Mouse (Mus musculus) midbrain, embryonic 14.5 days (tissue): ENCODE measurements around the gene Ptger2. TPM values are rescaled to one million over a fixed set of nuclear protein-coding genes. Genes with fewer than 3 reads are reported as not detected.

ENCODE experiments used
- ATAC-seq: fragments of 200-750 bp; cut with Nextera tagmentation; 2 replicates; pipeline ENCODE4 v1.8.0; 2017; ENCODE audit warnings: moderate number of reproducible peaks, moderate library complexity; ENCODE audit not compliant: low FRiP score, low TSS enrichment
- DNase-seq: peaks from one replicate; pipeline ENCODE4 v3.0.0-alpha.2; 2015
- H3K27ac ChIP-seq: fragments of 300-500 bp; sonication (generic); replicated peaks from 2 replicates; pipeline ENCODE4 v1.5.1; 2014; ENCODE audit warnings: mild to moderate bottlenecking, low read depth, low read length, moderate library complexity
- H3K27me3 ChIP-seq: fragments of 300-500 bp; sonication (generic); 2 replicates; pipeline ENCODE4 v1.6.1; 2014; ENCODE audit warnings: low read length, control low read depth, mixed read lengths; ENCODE audit not compliant: control insufficient read depth, insufficient read depth
- H3K36me3 ChIP-seq: fragments of 300-500 bp; sonication (generic); 2 replicates; pipeline ENCODE4 v1.6.1; 2014; ENCODE audit warnings: low read length, control low read depth; ENCODE audit not compliant: control insufficient read depth, insufficient read depth
- H3K4me1 ChIP-seq: fragments of 300-500 bp; sonication (generic); 2 replicates; pipeline ENCODE4 v1.6.1; 2014; ENCODE audit warnings: mild to moderate bottlenecking, antibody characterized with exemption, low read length, control low read depth; ENCODE audit not compliant: control insufficient read depth, insufficient read depth
- H3K4me2 ChIP-seq: fragments of 300-500 bp; sonication (generic); 2 replicates; pipeline ENCODE4 v1.6.1; 2014; ENCODE audit warnings: mild to moderate bottlenecking, low read length, moderate library complexity
- H3K4me3 ChIP-seq: fragments of 300-500 bp; sonication (generic); replicated peaks from 2 replicates; pipeline ENCODE4 v1.5.1; 2014; ENCODE audit warnings: low read depth, low read length
- H3K9ac ChIP-seq: fragments of 300-500 bp; sonication (generic); replicated peaks from 2 replicates; pipeline ENCODE4 v1.6.1; 2014; ENCODE audit warnings: mild to moderate bottlenecking, low read length, moderate library complexity
- H3K9me3 ChIP-seq: fragments of 300-500 bp; sonication (generic); 2 replicates; pipeline ENCODE4 v1.6.1; 2016; ENCODE audit warnings: low read length, control low read depth, mixed read lengths; ENCODE audit not compliant: control insufficient read depth
- WGBS: fragments of 180-500 bp; shearing (Covaris S2); extraction: QIAGEN DNeasy Blood & Tissue Kit; methylation state at CpG from one replicate; pipeline ENCODE4 v1.1.7; 2014; 5-methylcytosine and 5-hydroxymethylcytosine counted together
- polyA plus RNA-seq: library from polyadenylated mRNA; unstranded; fragments of >200 nt; fragmentation: Nextera tagmentation; extraction: Ambion mirVana; gene quantifications from 2 replicates; pipeline ENCODE4 v1.2.1, GENCODE M21; 2014

Gene Ptger2
- polyA plus RNA-seq, 1 experiment from 2014 or later: 0.78 TPM

DNA sequence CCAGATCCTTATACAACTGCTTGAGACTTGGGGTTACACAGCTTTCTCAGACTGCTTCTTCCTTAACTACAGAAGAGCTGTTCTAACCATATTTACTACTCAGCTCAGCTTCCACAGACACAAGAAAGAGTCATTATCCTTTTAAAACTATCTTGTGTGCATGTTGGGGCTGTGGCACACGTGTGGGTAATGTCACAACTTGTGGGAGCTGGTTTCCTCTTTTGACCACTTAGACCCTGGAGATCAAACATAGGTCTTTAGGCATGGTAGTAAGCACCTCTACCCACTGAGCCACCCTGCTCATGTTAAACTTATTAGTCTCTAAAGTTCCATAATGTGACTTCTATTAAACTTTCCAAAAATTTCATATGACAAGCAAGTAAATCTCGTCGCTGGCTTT lies 33.6 kb downstream of the Ptger2 start:
- Histone ChIP-seq H3K27me3 (no peaks in the 10 kb centered on the region), H3K4me2 (no peak overlapping the region), H3K27ac (no peak overlapping the region), H3K4me1 (no peaks in the 10 kb centered on the region), H3K9ac (no peak overlapping the region), H3K36me3 (no peaks in the 10 kb centered on the region), H3K4me3 (no peak overlapping the region), H3K9me3 (no peaks in the 10 kb centered on the region)
- DNase-seq: no peak
- 93% methylated on average over 3 of the region's 3 CpGs for WGBS
- ATAC-seq: no peak

DNA sequence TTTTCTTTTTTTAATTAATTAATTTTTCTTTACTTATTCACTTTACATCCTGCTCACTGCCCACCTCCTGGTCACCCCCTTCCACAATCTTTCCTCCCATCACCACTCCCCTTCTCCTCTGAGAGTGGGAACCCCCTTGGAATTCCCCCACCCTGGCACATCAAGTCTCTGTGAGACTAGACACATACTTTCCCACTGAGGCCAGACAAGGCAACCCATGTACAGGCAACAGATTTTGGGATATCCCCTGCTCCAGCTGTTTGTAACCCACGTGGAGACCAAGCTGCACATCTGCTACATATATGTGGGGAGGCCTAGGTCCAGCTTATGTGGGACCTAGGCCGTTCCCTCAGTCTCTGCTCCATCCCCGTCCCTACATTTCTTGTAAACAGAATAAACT lies 46.3 kb downstream of the Ptger2 start:
- no peaks in the 10 kb centered on the region for H3K27me3 ChIP-seq
- WGBS: 85% methylated on average over 3 of the region's 3 CpGs
- H3K9me3 ChIP-seq: no peaks in the 10 kb centered on the region
- no peak overlapping the region for H3K4me3 ChIP-seq
- H3K36me3 ChIP-seq: no peaks in the 10 kb centered on the region
- H3K4me1 ChIP-seq: no peaks in the 10 kb centered on the region
- no peak overlapping the region for H3K9ac ChIP-seq
- DNase-seq (no peak), ATAC-seq (no peak)
- no peak overlapping the region for H3K4me2 ChIP-seq
- no peak overlapping the region for H3K27ac ChIP-seq

GRCm38 (mm10) chr14:45036579-45036978 lies 48.6 kb downstream of the Ptger2 start:
- ATAC-seq: no peak
- WGBS: 87% methylated on average over 1 of the region's 1 CpGs
- no peak overlapping the region for H3K4me3 ChIP-seq
- no peak overlapping the region for H3K4me2 ChIP-seq
- no peaks in the 10 kb centered on the region for H3K4me1 ChIP-seq
- H3K9ac ChIP-seq: no peak overlapping the region
- no peaks in the 10 kb centered on the region for H3K36me3 ChIP-seq
- H3K27me3 ChIP-seq: no peaks in the 10 kb centered on the region
- DNase-seq: no peak
- no peaks in the 10 kb centered on the region for H3K9me3 ChIP-seq
- no peak overlapping the region for H3K27ac ChIP-seq

GRCm38 (mm10) chr14:45038052-45038451 lies 50.1 kb downstream of the Ptger2 start:
- Histone ChIP-seq H3K36me3 (no peaks in the 10 kb centered on the region), H3K27ac (no peak overlapping the region), H3K9me3 (no peaks in the 10 kb centered on the region), H3K9ac (no peak overlapping the region), H3K27me3 (no peaks in the 10 kb centered on the region), H3K4me3 (no peak overlapping the region), H3K4me1 (no peaks in the 10 kb centered on the region), H3K4me2 (no peak overlapping the region)
- WGBS: 96% methylated on average over 7 of the region's 7 CpGs
- DNase-seq: no peak
- no peak for ATAC-seq

- no peak overlapping the region for H3K9ac ChIP-seq
- no peaks in the 10 kb centered on the region for H3K4me1 ChIP-seq
- H3K4me2 ChIP-seq: no peak overlapping the region
- no peak overlapping the region for H3K27ac ChIP-seq
- H3K27me3 ChIP-seq: no peaks in the 10 kb centered on the region
- no peaks in the 10 kb centered on the region for H3K36me3 ChIP-seq
- ATAC-seq: no peak
- WGBS: 89% methylated on average over 5 of the region's 5 CpGs
- no peak overlapping the region for H3K4me3 ChIP-seq
- H3K9me3 ChIP-seq: no peaks in the 10 kb centered on the region
- no peak for DNase-seq
Measured at GRCm38 (mm10) chr14:45040851-45041475, 53.0 kb downstream of the Ptger2 start.

- ATAC-seq: no peak
- no peaks in the 10 kb centered on the region for H3K36me3 ChIP-seq
- H3K9me3 ChIP-seq: no peaks in the 10 kb centered on the region
- H3K4me2 ChIP-seq: no peak overlapping the region
- H3K4me1 ChIP-seq: no peaks in the 10 kb centered on the region
- 64% methylated on average over 2 of the region's 2 CpGs for WGBS
- DNase-seq: no peak
- H3K4me3 ChIP-seq: no peak overlapping the region
- H3K9ac ChIP-seq: no peak overlapping the region
- no peak overlapping the region for H3K27ac ChIP-seq
- H3K27me3 ChIP-seq: no peaks in the 10 kb centered on the region
Measured at GRCm38 (mm10) chr14:45048128-45048527, 60.1 kb downstream of the Ptger2 start.

DNA sequence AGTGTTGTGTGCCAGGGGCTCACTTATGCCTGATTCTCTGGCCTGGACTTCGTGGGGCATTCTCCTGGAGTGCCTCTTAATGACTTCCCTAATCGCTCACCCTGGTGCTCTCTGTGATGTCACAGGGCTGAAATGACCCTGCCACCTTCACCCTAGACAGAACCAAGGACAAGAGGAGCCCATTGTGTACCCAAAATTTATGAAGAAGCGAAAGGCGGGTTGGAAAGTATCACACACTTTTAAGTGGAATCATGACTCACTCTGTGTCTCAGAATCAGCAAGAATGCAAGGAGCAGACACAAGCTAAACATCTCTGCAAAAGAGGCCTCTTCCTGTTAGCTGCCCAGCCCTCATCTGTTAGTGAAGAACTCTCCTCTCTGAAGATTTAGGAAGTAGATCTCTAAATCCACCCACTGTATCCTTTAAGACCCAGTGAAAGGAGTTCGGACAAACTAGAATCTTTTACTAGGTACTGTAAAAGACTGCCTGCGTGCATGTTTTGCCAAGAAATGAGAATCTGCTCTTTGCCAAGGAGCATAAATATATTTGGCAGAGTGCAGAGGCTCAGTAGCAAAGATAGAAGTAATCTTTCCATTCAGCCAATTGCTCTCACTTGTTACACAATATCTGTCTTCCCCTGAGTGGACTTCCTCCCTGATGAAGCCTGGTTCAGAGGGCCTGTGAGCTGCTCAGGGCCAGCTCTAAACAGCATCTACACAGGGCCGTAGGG lies 61.9 kb downstream of the Ptger2 start:
- no peak overlapping the region for H3K4me3 ChIP-seq
- no peak overlapping the region for H3K9ac ChIP-seq
- H3K4me2 ChIP-seq: no peak overlapping the region
- no peaks in the 10 kb centered on the region for H3K9me3 ChIP-seq
- H3K36me3 ChIP-seq: no peaks in the 10 kb centered on the region
- H3K4me1 ChIP-seq: no peaks in the 10 kb centered on the region
- H3K27me3 ChIP-seq: no peaks in the 10 kb centered on the region
- ATAC-seq: no peak
- no peak overlapping the region for H3K27ac ChIP-seq
- DNase-seq: no peak
- WGBS: 84% methylated on average over 7 of the region's 7 CpGs

DNA sequence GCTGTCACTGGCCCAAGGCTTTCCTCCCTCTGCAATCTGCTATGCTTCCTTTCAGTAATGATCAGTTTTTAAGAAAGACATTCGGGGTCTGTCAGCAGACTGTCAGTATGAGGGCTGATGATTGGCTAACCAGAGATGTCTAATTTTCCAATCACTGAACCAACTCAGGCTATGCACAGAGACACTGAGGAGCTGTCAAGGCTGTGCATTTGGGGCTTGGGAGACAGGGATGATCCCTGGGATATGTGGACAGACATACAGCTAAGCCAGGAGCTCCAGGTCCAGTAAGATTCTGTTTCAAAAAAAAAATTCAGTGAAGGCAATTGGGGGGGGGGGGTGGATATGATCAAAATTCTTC lies 62.4 kb downstream of the Ptger2 start:
- H3K4me1 ChIP-seq: no peaks in the 10 kb centered on the region
- no peak overlapping the region for H3K4me2 ChIP-seq
- H3K4me3 ChIP-seq: no peak overlapping the region
- H3K9ac ChIP-seq: no peak overlapping the region
- 97% methylated on average over 1 of the region's 1 CpGs for WGBS
- no peak for DNase-seq
- no peaks in the 10 kb centered on the region for H3K27me3 ChIP-seq
- H3K36me3 ChIP-seq: no peaks in the 10 kb centered on the region
- no peak overlapping the region for H3K27ac ChIP-seq
- no peak for ATAC-seq
- H3K9me3 ChIP-seq: no peaks in the 10 kb centered on the region

GRCm38 (mm10) chr14:45051116-45051515 lies 63.1 kb downstream of the Ptger2 start:
- ATAC-seq: no peak
- H3K9ac ChIP-seq: no peak overlapping the region
- H3K36me3 ChIP-seq: no peaks in the 10 kb centered on the region
- no peaks in the 10 kb centered on the region for H3K27me3 ChIP-seq
- H3K27ac ChIP-seq: no peak overlapping the region
- no peaks in the 10 kb centered on the region for H3K9me3 ChIP-seq
- WGBS: 93% methylated on average over 7 of the region's 7 CpGs
- H3K4me2 ChIP-seq: no peak overlapping the region
- H3K4me3 ChIP-seq: no peak overlapping the region
- DNase-seq: no peak
- H3K4me1 ChIP-seq: no peaks in the 10 kb centered on the region
